Mouse (Mus musculus) adrenal gland, adult (tissue): ENCODE results near the gene Klrb1b.
A peak's percentile ranks its signal among the peaks of the same experiment; 100 is the strongest.

ENCODE experiments used
- DNase-seq, 2 experiments: peaks; one replicate each; pipeline ENCODE4 v3.0.0; 2022 to 2023; ENCODE audit warnings: low spot score in 1 of 2; ENCODE audit not compliant: inconsistent age in 2 of 2

Klrb1b gene

GRCm38 (mm10) chr6:128826132-128826531 is at the start of gene Klrb1b, which contains the start of gene Gm44511:
Gene Klrb1b, minus strand, starts transcription at chr6:128826331.
Gene Gm44511, minus strand, starts transcription at chr6:128826315.
- DNase-seq = no peak

GRCm38 (mm10) chr6:128871910-128872610 is 45.9 kb upstream of the Klrb1b start:
- peak in 1 of 2 experiments; percentile 13 for DNase-seq

GRCm38 (mm10) chr6:128868861-128869260 is 42.7 kb upstream of the Klrb1b start:
- no peak for DNase-seq

GRCm38 (mm10) chr6:128857976-128858375 is 31.8 kb upstream of the Klrb1b start:
- no peak for DNase-seq

GRCm38 (mm10) chr6:128856250-128856649 is 30.1 kb upstream of the Klrb1b start:
- DNase-seq = peak; percentile 74 to 82

- DNase-seq = peak in 1 of 2 experiments; percentile 30
Measured at GRCm38 (mm10) chr6:128855477-128855876, 29.3 kb upstream of the Klrb1b start.

GRCm38 (mm10) chr6:128854895-128855294 is 28.8 kb upstream of the Klrb1b start:
- DNase-seq = no peak

- peak in 1 of 2 experiments; percentile 91 for DNase-seq
Measured at GRCm38 (mm10) chr6:128854024-128854820, 28.1 kb upstream of the Klrb1b start.

- no peak for DNase-seq
Measured at GRCm38 (mm10) chr6:128852766-128853165, 26.6 kb upstream of the Klrb1b start.

GRCm38 (mm10) chr6:128851151-128851550 is 25.0 kb upstream of the Klrb1b start:
- DNase-seq = no peak

GRCm38 (mm10) chr6:128850671-128851070 is 24.5 kb upstream of the Klrb1b start:
- peak in 1 of 2 experiments; percentile 43 for DNase-seq

GRCm38 (mm10) chr6:128849902-128850301 is 23.8 kb upstream of the Klrb1b start:
- DNase-seq = peak in 1 of 2 experiments; percentile 86

GRCm38 (mm10) chr6:128847401-128847800 is 21.3 kb upstream of the Klrb1b start:
- no peak for DNase-seq

- peak in 1 of 2 experiments; percentile 31 for DNase-seq
Measured at GRCm38 (mm10) chr6:128845998-128846542, 19.9 kb upstream of the Klrb1b start.

- peak; percentile 89 to 96 for DNase-seq
Measured at GRCm38 (mm10) chr6:128845319-128845979, 19.3 kb upstream of the Klrb1b start.

GRCm38 (mm10) chr6:128844586-128845080 is 18.5 kb upstream of the Klrb1b start:
- DNase-seq = peak in 1 of 2 experiments; percentile 44

- peak in 1 of 2 experiments; percentile 42 for DNase-seq
Measured at GRCm38 (mm10) chr6:128844131-128844530, 18.0 kb upstream of the Klrb1b start.

GRCm38 (mm10) chr6:128843479-128843992 is 17.4 kb upstream of the Klrb1b start:
- DNase-seq = peak; percentile 68 to 93

- DNase-seq = peak; percentile 93 to 98
Measured at GRCm38 (mm10) chr6:128842945-128843478, 16.9 kb upstream of the Klrb1b start.

GRCm38 (mm10) chr6:128842356-128842944 is 16.3 kb upstream of the Klrb1b start:
- DNase-seq = no peak
